Mouse (Mus musculus) intestine, embryonic 15.5 days (tissue): ENCODE data around the gene Filip1. TPM values are rescaled to one million over a fixed set of nuclear protein-coding genes. Genes with fewer than 3 reads are reported as not detected.

Experiments used
- ATAC-seq: fragments of 200-750 bp; cut with Nextera tagmentation; 2 replicates; pipeline ENCODE4 v1.8.0; 2017; ENCODE audit warnings: moderate TSS enrichment, moderate library complexity
- H3K27ac ChIP-seq: fragments of 300-500 bp; sonication (generic); 2 replicates; pipeline ENCODE4 v1.5.1; 2015; ENCODE audit warnings: mild to moderate bottlenecking, inconsistent platforms
- H3K27me3 ChIP-seq: fragments of 300-500 bp; sonication (generic); replicated peaks from 2 replicates; pipeline ENCODE4 v1.6.1; 2015; ENCODE audit warnings: inconsistent platforms
- H3K36me3 ChIP-seq: fragments of 300-500 bp; sonication (generic); 2 replicates; pipeline ENCODE4 v1.6.1; 2015; ENCODE audit warnings: inconsistent platforms
- H3K4me1 ChIP-seq: fragments of 300-500 bp; sonication (generic); replicated peaks from 2 replicates; pipeline ENCODE4 v1.6.1; 2015; ENCODE audit warnings: inconsistent platforms
- H3K4me2 ChIP-seq: fragments of 300-500 bp; sonication (generic); replicated peaks from 2 replicates; pipeline ENCODE4 v1.6.1; 2015; ENCODE audit warnings: mild to moderate bottlenecking, inconsistent platforms
- H3K4me3 ChIP-seq: fragments of 300-500 bp; sonication (generic); replicated peaks from 2 replicates; pipeline ENCODE4 v1.5.1; 2015; ENCODE audit warnings: inconsistent platforms
- H3K9ac ChIP-seq: fragments of 300-500 bp; sonication (generic); 2 replicates; pipeline ENCODE4 v1.6.1; 2015; ENCODE audit warnings: inconsistent platforms
- H3K9me3 ChIP-seq: fragments of 300-500 bp; sonication (generic); 2 replicates; pipeline ENCODE4 v1.6.1; 2016; ENCODE audit warnings: inconsistent platforms
- WGBS: fragments of 180-500 bp; shearing (Covaris S2); methylation state at CpG from one replicate; pipeline ENCODE4 v1.1.7; 2015; 5-methylcytosine and 5-hydroxymethylcytosine counted together
- polyA plus RNA-seq: library from polyadenylated mRNA; unstranded; fragments of >200 nt; fragmentation: Nextera tagmentation; extraction: Ambion mirVana; gene quantifications from 2 replicates; pipeline ENCODE4 v1.2.1, GENCODE M21; 2015

Filip1 gene
- polyA plus RNA-seq, 1 experiment from 2014 or later: 6.3 TPM

DNA sequence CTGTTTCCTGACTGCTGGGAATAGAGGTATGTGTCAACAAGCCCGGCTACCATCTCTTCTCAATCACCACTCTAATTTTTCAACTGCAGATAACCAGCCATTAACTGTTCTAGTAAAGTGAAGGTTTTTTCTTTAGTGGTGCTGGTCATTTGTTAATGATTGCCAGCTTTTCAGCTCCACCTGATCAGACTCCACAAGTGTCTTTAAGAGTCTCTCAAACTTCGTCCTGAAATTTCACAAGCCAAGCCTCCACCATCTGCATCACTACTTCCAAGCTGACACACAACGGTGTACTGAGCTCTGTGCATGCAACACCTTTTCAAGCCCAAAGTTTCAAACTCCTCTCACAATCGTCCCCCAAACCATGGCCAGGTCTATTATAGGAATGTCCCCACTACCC is 247.3 kb downstream of the Filip1 start:
- Histone ChIP-seq H3K4me2 (no peak overlapping the region), H3K27ac (no peak overlapping the region), H3K9me3 (no peaks in the 10 kb centered on the region), H3K9ac (no peak overlapping the region), H3K36me3 (no peaks in the 10 kb centered on the region), H3K4me3 (no peak overlapping the region), H3K4me1 (no peaks in the 10 kb centered on the region), H3K27me3 (no peaks in the 10 kb centered on the region)
- WGBS: 71% methylated on average over 4 of the region's 4 CpGs
- ATAC-seq: 0 out of 2 replicates have a peak, but pooled peaks have one; percentile 30

Other genes with a start within 250 kb of the Filip1 start
- gene Tmem30a, start 219.3 kb downstream of the Filip1 start, polyA plus RNA-seq: 66.4 and 72.6 TPM in 2 replicates
- 36.9 and 41.3 TPM in 2 replicates for gene Senp6, start 54.1 kb upstream of the Filip1 start, polyA plus RNA-seq
- 64.7 and 71.9 TPM in 2 replicates for gene Myo6, start 152.2 kb upstream of the Filip1 start, polyA plus RNA-seq